Mouse (Mus musculus) gastrocnemius, postnatal 25 days (tissue): ENCODE results near the gene Faf1. TPM values are rescaled to one million over a fixed set of nuclear protein-coding genes. Genes with fewer than 3 reads are reported as not detected.

Experiments used
- DNase-seq: peaks from one replicate; pipeline ENCODE4 v3.0.0; 2022
- total RNA-seq, 2 experiments: library from RNA; stranded (reverse); gene quantifications; 1 replicate in 1 of 2; 2 replicates in 1 of 2; pipeline ENCODE4 v1.2.3; 2021

Faf1 gene
- total RNA-seq, 2 experiments from 2014 or later, result 31.2 to 31.4 TPM

DNA sequence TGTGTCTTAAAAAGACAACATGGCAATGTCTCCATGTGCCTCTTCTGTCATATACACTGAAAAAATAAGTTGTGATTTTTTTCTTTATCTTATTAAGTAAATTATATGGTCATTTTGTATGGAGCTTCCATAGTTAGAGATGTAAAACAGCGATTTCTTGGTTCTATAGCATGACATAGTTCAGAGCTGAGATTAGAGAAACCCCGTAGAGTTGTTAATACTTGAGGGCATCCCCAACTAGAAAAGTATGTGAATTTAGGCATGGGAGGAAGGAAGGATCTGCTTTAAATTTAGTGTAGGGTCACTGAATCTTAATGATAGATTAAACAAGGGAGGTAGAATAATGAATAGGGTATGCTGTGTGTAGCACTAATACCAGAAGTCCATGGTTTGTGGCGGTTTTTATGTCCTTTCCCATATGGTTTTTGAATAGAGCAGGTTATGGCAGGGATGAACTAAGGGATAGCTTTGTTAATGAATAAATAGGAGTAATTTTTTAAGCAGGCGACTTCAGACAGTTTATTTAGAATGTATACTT is 106.3 kb downstream of the Faf1 start:
- no peak for DNase-seq

DNA sequence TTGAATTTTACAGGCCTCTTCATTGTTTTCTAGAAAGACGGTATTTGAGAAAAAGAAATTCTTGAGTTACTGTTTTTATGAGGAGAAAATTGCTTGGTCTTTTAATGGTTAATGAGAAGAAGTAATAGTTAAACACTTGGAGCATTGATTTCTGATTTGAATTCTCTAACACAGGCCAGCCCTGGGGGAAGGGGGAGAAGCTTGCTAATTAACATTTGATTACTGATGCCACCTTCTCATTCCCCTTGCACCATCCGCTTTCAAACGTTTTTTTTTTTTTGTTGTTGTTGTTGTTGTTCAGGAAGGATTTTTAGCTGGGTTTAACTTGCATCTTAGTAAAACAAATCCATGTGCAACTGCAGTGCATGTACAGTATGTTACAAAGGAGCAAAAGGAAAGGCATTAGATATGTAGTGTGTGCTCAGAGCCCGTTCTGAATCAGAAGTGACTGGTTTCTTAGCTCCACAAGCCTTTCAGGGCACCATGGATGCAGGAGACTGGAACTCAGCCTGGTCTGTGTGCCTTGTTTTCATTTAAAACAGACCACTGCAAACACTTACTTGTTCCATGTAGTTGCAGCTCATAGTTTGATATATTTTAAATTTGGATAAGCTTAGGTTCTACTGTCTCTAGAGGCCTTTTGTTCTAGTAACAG is 113.1 kb downstream of the Faf1 start:
- no peak for DNase-seq

- DNase-seq, result no peak
Measured at GRCm38 (mm10) chr4:109792331-109792730, 115.9 kb downstream of the Faf1 start.

DNA sequence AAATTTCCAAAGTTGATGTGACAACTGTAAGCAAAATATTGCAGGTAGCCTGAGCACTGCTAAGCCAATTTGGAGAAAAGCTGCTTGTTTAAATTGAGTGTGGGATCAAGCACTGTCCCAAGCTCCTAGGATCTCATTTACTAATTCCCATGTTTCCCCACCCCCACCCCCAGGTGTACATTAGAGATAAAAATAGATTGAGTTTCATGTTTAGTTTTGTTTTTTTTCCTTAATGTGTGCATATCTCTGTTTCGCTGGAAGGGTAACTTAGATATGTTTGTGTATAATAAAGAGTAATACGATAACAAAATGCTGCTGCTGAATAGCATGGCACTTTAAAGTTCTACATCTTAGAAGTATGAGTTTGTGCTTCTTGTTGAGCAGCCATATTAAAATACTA is 116.7 kb downstream of the Faf1 start:
- DNase-seq, result no peak

DNA sequence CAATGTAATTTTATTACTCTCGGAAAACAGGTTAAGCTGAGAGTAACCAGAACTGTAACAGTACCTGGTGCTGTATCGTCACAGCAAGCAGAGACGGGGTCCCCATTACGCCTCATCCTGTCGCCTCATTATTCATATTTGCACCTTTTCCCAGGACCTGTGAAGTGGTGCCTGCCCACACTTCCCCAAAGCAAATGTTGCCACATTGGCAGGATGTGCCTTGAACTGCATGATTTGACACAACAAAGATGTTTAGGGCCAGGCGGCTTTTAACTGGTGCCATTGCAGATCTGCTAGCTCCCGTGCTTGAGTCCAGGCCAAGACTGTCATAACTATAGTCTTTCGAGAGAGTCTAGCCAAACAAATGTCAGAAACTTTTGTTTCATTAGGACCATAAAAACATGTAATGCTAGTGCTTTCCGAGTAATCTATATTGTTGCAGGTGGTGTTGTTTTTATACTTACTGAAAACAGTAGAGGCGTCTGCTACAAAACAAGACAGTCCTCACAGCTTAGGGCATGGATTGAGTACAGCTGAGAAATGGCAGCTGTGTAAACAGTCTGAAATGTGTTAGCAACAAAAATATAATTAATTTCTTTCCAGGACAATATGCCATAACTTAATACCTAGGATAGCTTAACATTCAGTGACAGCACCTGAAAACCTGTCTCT is 121.3 kb downstream of the Faf1 start:
- no peak for DNase-seq

- DNase-seq, result no peak
Measured at GRCm38 (mm10) chr4:109806408-109806807, 130.0 kb downstream of the Faf1 start.

DNA sequence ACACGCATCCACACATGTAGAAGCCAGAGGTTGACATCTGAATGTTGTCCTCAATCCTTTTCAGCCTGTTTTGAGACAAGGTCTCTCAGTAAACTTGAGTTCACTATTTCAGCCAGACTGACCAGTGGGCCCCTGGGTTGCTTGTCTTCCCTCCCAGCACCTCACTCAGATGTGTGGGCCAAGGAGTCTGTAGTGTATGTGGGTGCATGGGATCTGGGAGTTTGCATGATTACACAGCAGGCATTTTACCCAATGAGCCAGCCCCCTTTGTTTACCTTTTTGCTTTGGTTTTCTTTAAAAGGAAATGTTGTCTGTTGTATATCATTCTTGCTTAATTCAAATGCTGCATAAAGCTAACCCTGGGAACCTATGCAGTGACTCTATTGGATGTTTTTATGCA is 138.8 kb downstream of the Faf1 start:
- no peak for DNase-seq

DNA sequence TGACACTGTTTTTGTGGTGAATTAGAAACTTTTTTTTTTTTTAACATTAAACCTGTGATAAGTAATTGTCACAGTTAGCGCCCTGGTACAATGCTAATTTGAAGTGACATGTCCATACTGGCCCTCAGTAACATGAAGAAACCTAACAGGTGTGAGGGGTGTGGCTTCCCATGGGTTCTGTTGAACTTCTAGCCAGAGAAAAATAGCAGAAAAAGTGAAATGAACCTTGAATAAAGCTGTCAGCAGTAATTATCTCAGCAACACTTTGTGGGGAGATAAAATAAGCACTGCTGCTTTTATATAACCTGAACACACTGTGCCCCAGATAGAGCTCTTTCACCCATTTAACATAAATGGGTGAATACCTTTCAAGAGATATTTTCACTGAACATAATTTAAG is 139.2 kb downstream of the Faf1 start:
- DNase-seq, result no peak

GRCm38 (mm10) chr4:109819455-109819854 is 143.1 kb downstream of the Faf1 start:
- no peak for DNase-seq

DNA sequence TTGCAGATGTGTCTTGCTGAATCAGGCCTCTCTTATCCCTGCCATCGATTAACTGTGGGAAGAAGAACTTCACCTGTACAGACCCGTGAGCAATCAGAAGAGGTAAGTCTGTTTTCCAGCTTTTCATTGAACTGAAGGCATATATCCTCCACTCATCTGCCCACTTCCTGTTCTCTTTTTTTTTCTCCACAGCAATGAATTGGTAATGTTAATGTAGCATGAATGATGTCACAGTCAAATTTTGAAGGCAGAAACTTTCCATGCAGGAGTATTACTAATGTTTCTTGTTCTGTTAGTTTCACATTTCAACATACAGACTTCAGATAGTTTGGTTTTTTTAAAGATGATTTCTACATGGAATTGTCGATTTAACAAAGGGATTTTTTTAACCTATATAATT is 153.4 kb downstream of the Faf1 start:
- DNase-seq, result no peak

- no peak for DNase-seq
Measured at GRCm38 (mm10) chr4:109857851-109858250, 181.5 kb downstream of the Faf1 start.

DNA sequence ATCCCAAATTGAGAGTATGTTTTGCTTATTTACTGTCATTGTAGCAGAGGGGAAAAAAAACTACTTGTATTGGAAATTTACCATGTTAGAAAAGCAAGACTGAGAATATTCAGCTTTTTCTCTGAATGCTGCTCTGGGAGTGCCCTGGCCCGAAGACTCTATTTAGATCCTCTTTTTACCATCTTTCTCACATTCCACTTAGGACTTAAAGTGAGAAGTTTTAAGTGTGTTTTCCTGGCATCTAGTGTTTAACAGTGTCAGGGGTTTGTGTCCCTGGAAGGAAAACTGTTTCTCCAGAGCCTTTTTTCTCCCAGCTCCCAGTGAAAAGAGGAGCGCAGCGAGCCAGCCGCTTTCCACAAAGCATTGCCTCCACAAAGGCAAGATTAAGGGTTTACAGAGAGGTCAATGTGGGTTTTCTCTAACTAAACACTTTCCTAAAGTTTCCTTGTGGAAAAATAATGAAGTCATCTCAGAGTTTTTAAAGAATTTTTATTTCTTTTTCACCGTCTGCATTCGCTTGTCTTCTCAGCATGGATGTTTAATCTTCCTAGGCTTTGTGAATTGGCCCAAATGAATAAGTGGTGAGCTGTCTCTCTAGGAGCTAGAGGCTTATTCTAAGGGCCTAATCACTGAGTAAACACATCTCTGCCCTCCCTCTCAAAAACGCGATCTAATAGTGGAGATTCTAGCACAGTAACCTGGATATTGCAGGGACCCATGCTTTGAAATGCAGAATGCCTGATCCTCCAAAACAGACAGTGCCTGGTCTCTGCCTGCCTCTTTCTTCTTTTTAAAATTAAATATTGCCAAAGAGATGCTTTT is 182.4 kb downstream of the Faf1 start:
- DNase-seq, result no peak

DNA sequence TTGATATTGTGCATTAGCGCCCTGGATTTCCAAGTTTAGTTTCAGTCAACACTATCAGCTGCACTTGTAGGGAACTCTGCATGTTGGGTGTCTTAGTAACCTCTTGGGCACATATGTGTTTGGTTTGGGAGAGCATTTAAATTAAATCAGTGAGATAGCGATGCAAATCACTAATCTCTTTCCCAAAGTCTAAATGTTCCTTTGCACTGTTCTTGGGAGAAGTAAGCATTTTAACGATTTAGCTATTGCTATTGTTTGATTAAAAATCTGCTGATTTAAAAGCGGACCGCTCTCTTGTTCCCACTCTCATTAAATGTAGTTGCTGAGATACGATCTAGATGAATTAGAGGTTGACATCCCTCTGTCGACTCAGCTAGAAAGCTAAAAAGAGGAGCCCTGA is 183.0 kb downstream of the Faf1 start:
- no peak for DNase-seq

- DNase-seq, result no peak
Measured at GRCm38 (mm10) chr4:109860256-109860655, 183.9 kb downstream of the Faf1 start.

GRCm38 (mm10) chr4:109862271-109862670 is 185.9 kb downstream of the Faf1 start:
- DNase-seq, result no peak

DNA sequence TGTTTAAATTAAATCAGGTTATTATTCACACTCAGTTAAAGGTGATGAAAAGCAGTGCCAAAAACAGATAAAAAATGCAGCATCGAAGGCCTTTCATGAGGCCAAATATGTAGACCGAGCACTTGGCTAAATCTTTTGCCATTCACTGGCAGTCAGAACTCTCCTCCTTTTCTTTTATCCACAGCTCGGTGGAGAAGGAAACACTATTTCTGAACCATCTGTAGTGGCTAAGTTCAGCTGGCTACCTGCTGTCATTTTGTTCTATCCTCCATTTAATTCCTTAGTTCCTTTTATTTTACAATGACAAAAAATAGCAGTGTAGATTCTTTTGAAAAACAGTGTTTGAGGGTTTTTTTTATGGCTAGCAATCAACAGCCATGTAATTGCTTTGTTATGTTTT is 186.6 kb downstream of the Faf1 start:
- no peak for DNase-seq

DNA sequence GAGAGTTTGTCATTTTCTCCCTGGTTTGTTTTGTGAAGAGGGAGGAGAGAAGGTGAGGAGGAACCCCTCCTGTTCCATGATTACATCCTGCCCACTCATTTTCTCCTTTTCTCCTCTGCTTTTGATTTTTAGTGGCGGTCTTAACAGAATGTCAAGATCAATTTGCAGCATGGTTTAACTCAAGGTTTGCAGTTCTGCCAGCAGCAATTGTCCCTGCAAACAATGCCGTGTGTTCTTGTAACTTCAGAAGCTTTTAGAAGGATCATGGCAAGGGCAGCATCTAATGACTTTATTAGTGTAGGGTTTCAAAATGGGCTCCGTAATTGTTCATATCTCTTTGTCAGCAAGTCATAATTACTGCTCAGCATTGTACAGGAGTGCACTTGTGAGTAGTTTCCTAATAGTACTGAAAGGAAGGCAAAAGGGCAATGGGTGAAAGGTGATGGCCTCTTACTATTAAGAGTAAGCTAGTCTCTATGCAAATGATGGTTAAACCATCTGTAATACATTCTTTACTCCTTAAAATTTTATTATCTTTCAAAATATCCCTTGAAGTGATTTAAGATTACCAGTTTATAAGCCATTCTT is 192.6 kb downstream of the Faf1 start:
- DNase-seq, result no peak

- no peak for DNase-seq
Measured at GRCm38 (mm10) chr4:109884333-109884732, 207.9 kb downstream of the Faf1 start.

DNA sequence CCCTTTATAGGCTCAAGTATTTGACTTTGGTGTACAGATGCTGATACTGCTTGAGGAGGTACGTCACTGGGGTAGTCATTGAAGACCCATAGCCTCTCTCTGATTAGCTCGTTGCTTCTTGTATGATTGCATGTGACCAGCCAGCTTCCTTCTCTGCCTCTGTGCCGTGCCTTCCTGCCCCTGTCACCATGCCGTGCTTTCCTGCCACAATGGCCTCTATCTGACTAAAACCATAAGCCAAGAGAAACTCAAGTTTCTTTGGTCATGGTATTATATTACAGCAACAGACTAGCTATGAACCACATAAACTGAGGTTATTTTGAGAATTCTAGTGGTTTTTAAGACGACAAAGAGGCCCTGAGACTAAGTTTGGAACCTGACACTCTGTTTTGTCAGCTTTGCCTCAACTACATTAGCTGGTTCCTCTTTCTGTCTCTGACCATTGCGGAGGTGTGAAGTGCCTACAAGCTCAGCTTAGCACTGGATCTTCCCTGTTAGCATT is 211.5 kb downstream of the Faf1 start:
- DNase-seq, result no peak

- no peak for DNase-seq
Measured at GRCm38 (mm10) chr4:109897810-109898566, 221.6 kb downstream of the Faf1 start.

DNA sequence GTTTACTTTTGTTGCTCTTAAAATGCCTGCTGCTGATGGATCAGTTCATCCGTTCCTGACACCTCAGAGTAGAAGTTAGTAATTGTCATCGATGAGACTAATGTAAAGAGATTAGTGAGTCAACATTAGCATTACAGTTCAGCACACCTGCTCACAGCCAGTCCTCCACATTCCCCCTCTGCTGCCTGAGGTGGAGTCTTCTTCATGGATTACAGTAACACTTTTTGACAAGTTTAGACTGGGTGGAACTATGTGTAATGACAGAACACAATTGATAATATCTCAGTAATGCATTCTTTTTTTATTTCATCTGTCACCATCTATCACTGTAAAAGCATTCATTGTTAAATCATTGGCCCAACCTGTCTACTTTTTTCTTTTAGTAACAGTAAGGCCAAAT is 224.7 kb downstream of the Faf1 start:
- no peak for DNase-seq

DNA sequence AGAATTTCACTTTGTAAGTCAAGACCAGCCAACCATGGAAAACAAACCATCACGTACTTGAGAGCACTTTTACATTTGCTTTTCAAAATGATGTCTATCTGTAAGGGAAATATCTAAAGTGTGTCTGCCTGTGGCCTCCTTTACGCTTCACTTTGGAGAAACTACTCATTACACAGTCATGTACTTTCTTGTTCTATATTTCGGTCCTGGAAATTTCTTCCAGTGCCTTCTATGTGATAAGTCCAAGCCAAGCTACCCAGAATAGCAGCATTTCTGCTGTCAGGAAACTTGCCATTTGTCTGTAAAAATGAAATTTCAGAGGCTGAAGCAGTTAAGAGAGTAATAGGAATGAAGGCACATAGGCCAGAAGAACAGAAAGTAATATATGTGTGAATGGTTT is 228.1 kb downstream of the Faf1 start:
- DNase-seq, result no peak
